Mouse (Mus musculus) 416B (cell line): ENCODE data around the gene Gm21905.

Experiments
- DNase-seq: peaks from one replicate; pipeline ENCODE4 v3.0.0; 2011; ENCODE audit warnings: low read depth

Gm21905 gene

DNA sequence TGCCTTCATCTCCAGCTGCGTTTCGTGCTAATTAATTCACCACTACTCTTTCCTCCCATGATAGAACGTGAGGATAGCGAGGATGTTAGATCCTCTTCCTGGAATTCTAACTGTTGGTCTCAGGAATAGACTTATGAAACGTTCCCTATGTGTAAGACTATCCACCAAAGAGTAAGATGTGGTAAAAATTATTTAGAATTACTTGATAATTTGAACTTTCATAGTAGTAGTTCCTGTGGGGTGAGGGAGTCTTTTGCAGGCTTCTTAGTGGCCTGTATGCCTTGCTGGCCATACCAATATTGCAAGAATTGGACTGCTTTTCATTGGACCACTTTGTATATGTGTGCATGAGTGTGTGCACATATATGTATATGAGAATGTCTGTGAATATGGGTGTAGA, at the start of gene Gm21905:
Gm21905 (minus strand) TSS at position 101 of the 400 bp plus-strand sequence.
- DNase-seq: no peak

- peak; percentile 80 for DNase-seq
Observed at GRCm38 (mm10) chr5:67990426-67990825, 44.2 kb upstream of the Gm21905 start.

GRCm38 (mm10) chr5:67981946-67982526, 35.8 kb upstream of the Gm21905 start:
- DNase-seq: peak; percentile 66

GRCm38 (mm10) chr5:67969536-67969935, 23.3 kb upstream of the Gm21905 start:
- DNase-seq: no peak

DNA sequence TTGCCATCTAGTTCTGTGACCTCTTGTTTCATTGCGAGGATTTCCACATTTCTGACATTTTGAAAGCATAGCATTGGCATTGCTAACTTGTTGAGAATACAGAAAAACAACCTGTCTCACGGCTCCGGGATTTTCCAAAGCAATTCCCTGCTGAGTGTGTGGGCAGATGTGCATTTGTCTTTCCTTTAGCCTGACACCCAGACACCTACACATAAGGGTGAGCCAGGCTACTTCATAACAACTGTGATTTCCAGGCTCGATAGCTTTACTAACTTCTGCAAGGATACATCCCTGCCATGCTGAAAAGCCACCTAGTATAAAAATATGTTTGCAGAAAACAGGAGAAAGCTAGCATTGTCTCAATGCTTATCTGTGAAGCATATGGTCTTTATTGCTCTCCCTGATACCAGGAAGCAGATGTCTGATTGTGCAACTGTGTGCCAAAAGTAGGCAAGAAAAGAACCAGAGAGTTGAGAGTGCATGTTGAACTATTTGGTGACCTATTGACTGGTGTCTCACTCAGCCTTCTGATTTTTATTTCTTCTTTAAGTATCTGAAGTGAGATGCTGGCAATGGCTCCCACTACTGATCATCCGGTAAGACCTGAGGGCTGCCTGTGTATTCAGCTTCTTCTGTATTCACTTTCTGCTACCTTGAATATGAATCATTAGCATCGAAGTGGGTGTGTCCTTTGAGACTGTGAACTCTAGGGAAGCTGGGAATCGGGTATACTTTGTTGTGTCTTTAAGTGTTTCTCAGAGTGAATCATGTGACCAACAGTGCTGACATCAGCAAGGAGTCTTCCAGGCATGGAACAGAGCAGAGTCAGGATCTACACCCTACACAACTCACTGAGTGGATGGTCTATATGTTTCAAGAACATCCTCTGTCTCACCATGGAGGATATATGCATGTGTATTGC, 15.7 kb upstream of the Gm21905 start:
- peak; percentile 80 for DNase-seq

DNA sequence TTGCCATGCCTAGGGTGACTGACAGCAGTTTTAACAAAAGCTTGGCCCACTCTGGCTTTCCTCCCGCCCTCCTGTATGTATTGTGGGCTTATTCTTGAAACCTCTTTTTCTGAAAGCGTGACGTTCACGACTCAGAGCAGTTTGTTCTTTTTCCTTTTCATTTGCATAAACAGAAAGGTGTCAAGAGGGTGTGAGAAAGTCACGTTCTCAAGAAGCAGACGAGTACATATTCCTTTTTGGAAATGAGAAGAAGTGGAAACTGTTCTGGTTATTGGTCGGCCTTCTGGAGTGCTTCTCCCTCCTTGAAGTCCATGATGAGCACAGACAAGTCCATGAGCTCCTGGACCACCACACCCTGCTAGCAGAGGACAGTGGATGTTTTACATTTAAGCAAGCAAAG, 9.3 kb upstream of the Gm21905 start:
- no peak for DNase-seq

DNA sequence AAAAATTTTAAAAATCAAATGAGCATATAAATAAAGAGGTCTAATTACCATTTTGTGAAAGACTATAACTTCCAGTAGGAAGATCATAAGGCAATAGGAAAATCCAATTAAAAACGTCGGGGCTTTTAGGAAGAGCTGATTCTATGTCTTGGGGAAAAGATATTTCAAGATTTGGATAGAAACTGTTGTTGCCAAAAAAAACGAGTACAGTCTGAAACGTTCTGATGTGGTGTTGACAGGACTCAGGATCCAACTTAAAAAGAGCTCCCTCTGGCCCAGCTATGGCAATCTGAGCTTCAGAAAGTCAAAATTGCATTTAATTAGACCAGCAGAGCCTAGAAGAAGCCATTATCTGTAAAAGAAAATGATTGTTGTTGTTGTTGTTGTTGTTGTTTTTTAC, 7.9 kb upstream of the Gm21905 start:
- DNase-seq: no peak

GRCm38 (mm10) chr5:67948074-67948473, 1.9 kb upstream of the Gm21905 start:
- DNase-seq: no peak

DNA sequence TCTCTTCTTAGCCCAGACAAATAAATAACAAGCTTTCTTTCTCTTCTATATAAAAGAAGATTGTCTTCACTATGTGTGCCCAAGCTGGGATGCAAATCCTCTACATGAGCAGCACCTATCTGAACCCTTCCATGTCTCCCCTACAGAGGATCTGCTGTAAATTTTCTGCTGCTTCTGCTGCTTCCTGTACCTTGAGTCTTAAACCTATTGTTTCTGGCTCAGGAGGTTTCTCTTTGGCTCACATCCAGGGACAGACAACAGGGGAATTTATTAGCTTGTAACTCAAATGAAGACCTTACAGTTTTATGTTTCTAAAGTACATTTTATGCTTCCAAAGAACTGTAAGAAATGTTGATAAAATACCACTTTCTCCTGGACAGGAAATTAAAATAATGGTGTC, 785 bp upstream of the Gm21905 start:
- no peak for DNase-seq

DNA sequence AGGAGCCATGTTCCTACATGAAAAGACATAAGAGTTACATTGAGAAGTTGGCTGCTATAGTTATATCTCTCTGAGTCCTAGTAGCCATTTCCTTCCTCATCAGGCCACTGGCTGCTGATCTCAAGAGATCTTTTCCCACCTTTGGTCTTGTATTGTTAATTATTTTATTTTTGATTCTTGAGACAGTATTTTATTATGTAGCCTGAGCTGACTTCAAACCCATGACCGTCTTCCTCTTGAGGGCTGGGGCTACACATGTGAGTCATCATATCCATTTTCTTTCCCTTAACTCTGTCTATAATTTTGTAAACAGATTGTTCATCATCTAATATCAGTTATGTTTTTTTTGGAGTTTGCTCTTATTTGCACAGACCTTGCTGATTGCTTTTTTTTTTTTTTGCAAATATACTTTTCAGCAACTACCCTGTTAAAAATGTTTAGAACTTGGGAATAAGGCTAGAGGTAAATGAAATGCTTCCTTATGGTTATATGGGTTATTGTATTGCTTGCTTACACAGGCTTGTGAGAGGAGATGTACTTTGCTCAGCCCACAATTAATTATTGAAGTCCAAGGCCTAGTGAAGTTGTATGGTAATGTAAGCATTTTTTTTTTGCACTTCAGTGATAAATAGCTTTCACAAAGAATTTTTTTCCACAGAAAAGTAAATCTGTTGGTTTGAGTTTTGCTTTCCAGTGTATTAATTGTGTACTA, 2.0 kb downstream of the Gm21905 start:
- DNase-seq: peak; percentile 58

DNA sequence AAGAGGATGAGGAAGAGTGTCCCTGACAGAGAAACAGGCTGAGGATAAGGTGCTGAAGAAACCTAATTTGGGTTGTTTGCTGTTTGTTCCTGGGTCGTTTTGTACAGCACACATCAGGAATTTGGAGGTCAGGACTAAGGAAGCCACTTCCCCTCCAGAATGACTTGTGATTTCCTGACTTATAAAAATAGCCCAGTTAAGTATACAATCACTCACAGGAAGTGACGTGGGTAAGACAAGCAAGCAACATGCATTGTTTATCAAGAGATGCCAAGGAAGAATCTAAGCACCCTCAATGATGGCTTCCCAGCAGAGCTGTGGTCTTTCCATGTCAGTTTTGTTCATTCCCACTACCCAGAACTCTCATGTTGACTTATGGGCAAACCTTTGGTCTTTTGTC, 3.0 kb downstream of the Gm21905 start:
- DNase-seq: peak; percentile 80

- DNase-seq: no peak
Observed at GRCm38 (mm10) chr5:67941369-67941768, 4.9 kb downstream of the Gm21905 start, which contains the start of gene Gm5108. Gene Gm5108, plus strand, starts transcription at chr5:67941669.

DNA sequence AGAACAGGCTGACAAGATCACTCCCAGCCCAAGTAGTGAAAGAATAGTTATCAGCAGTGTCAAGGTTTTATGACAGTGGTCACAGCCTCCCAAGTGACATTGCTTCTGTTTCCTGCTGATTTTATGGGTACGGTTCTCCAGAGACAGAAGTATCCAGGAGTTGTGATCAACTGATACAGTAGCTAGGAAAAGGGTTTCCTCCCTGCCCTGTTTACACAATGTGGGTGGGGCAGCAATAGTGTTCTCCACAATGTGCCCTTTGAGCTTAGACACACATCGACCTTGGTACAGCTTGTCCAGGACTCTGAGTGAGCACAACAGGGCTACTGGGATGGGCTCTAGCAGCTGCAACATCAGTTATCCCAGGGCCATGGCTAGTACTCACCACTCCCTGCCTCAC, 14.6 kb downstream of the Gm21905 start:
- DNase-seq: peak; percentile 89

GRCm38 (mm10) chr5:67930584-67930983, 15.6 kb downstream of the Gm21905 start:
- DNase-seq: peak; percentile 82

DNA sequence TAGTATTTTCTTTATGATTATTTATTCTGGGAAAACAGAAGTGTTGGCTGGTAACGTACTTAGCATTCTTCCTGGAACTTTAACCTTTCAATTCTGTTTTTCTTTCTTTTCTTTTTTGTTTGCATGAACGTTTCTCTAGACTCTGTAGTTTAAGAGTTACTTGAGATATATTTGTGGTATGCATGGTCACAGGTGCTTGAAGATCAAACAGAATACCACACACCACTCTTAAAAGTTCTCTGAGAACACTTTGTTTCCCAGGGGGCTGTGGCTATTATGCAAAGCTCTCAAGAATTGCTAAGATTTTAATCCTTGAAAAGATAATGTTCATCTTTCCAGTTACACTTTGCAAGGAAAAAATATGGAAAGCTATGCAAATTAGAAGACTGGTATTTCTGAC, 41.7 kb downstream of the Gm21905 start:
- no peak for DNase-seq

- DNase-seq: no peak
Observed at GRCm38 (mm10) chr5:67898921-67899320, 47.3 kb downstream of the Gm21905 start.

DNA sequence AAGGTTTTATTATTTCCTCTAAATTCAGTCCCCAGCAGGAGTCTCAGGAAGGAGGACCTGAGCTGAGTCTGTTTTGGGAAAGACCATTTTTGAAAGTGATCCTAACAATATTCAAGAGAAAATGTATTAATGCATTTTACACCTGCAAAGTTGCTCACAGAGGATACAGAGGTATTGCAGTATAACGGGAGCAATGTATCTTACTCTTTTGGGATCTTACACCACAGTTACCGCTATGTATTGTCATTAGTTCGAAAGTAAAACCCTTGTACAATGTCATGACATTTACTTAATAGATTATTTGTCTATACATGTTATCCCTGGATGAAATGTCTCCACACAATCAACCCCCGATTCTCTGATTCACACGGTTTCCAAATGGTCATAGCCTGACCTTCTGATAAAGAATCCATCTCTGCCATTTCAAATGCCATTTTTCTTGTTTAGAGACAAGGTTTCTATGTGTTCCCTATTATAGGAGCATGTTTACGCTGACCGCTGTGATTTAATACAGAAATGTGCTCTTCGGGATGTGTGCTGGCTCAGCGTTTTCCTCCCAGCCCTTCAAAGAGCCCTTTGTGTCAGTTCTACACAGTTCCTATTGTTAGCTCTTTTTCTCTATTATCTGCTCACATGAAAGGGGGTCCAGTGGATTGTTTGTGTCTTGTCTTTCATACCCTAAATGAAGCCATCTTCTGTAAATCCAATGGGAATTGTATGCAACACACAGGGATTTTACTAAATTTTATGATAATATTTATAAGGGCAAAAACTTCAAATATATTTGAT, 61.6 kb downstream of the Gm21905 start:
- no peak for DNase-seq

- DNase-seq: peak; percentile 41
Observed at GRCm38 (mm10) chr5:67883564-67884171, 62.6 kb downstream of the Gm21905 start.
